Mouse (Mus musculus): Measurements from ENCODE around the gene Adh5.

DNA sequence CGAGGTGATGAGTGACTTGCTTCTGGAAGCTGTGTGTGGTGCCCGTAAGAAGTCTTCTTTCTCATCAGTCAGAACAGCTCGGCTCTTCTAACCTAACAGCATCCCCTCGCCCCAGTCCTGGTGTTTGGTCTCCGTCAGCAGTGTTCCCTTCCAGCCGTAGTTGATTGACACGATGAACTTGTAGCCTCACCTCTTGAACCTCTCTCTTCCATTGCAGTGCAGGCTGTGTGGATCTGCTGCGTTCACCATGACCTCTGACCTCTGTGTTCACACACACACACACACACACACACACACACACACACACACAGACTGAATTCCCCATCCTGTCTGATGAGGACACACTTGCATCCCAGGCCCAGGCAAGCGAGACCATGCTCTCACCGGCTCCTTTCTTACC lies 9.3 kb downstream of the Adh5 start:
- TF ChIP-seq POLR2A (IDR thresholded peaks at IDR 0.05; ENCODE audit: insufficient read depth, low read depth, low read length), result no peak
- TF ChIP-seq CTCF (IDR thresholded peaks at IDR 0.05; ENCODE audit: insufficient read depth, low read depth, low read length), result no peak
